Mouse (Mus musculus): ENCODE measurements around the gene Gm10600.
"Not testable (repeated sequence)": the region's sequence is repeated elsewhere in the genome, so short reads cannot be mapped to it uniquely, and the experiment has no call there.

The Gm10600 gene

DNA sequence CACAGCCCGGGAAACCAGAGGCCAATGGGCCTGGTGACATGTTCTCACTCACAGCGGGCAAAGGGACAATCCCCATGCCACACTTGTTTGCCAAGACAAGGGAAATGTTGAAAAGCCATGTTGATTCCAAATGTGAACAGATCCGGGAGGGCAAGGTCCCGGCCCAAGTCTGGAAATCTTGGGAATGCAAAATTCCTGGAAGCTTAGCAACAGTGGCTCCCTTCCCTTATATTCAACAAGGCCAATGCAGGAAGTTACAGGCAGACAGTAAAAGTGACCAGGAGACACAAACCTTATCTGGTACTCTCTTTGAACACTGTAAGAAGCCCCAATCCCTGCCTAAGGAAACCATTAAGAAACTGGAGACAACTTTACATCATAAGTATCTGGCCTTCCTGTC is at the start of gene Gm10600:
Gene Gm10600 (plus strand): TSS at position 301 of the 400 bp plus-strand sequence.
- DNase-seq: not testable (repeated sequence)

DNA sequence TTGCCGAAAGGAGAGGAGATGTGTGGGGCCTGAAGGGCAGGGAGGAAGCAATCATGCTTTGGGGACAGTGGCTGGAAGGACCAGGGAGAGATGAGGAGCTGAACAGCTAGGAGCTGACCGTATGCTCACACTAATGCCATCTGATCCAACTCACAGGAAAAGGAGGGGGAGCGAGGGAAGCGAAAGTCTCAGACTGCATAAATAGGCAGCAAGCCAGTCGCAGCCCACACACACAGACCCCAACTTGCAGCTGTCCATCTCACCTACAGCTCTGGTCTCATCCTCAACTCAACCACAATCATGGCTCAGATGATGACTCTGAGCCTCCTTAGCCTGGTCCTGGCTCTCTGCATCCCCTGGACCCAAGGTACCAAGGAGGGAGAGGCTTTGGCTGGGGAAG is 15.0 kb downstream of the Gm10600 start, which contains the start of gene Ccl21b:
Gene Ccl21b (plus strand): TSS at position 301 of the 400 bp plus-strand sequence.
- not testable (repeated sequence) for DNase-seq
